Mouse (Mus musculus) E14TG2a.4 (cell line): ENCODE measurements around the gene Mcpt4.

Source experiments
- CTCF ChIP-seq: conservative IDR thresholded peaks from 2 replicates; pipeline ENCODE4 v1.5.1; 2014; ENCODE audit warnings: low read length
- NANOG ChIP-seq: IDR thresholded peaks from 2 replicates; pipeline ENCODE4 v1.6.1; 2014; ENCODE audit warnings: borderline replicate concordance, low read length, mixed read lengths
- POU5F1 ChIP-seq: IDR thresholded peaks from 2 replicates; pipeline ENCODE4 v1.6.1; 2014; ENCODE audit warnings: low read length, borderline replicate concordance

DNA sequence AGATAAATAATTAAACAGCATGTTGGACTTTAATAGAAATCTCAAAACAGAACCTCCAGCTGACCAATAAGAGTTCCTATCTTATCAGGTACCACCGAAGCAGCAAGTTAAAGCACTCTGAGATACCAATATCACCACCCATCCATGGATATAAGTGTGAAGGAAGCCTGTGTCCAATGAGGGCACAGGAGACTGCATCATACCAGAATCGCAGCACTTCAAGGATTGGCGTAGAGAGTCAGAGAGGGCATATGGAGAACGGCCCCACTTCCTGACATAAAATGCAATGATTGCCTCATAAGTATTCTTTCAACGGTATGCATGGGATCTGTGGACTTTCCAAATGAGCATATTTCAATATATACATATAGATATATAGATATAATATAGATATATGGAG lies 42.9 kb upstream of the Mcpt4 start:
- TF ChIP-seq CTCF: no peak
- TF ChIP-seq POU5F1: no peak
- no peak for TF ChIP-seq NANOG
